Comparison of ENCODE assay signal across 9 mouse cellular contexts in genomic region chr2:33165229-33165628, GRCm38 (mm10). TPM values are rescaled to one million over a fixed set of nuclear protein-coding genes. Genes with fewer than 3 reads are reported as not detected.
DNase-seq lines count a peak whose midpoint lies in the region; ATAC-seq and TF ChIP-seq lines count a peak whose summit lies in the region.
"Had no signal": no experiment of that assay in that cellular context is flagged by ENCODE, and none has a peak within 500 bp of the region (broad histone marks: within the 10 kb centered on the region; RNA-seq: fewer than 3 reads in every experiment).

No protein-coding gene starts in this region.

- H3K4me3 ChIP-seq in forebrain, embryonic 15.5 days, result no peak overlapping the region
- H3K4me3 ChIP-seq in forebrain, embryonic 16.5 days (replicated peaks; ENCODE audit: low read length), result no peak overlapping the region
- peak overlapping the region; percentile 60 for H3K4me3 ChIP-seq in testis, adult 2 months (ENCODE audit: control insufficient read depth, low read depth, low read length)
- H3K4me3 ChIP-seq in stomach, postnatal 0 days (ENCODE audit: low read depth, low read length), result no peak overlapping the region
- H3K4me3 ChIP-seq: heart, adult 2 months had no signal

- no peak for TF ChIP-seq CTCF in testis, adult 2 months (IDR thresholded peaks at IDR 0.05; ENCODE audit: control insufficient read depth, insufficient read depth, insufficient replicate concordance, low read depth, low read length)
- no peak for TF ChIP-seq CTCF in stomach, postnatal 0 days (IDR thresholded peaks at IDR 0.05; ENCODE audit: low read depth)

- peaks cover 11% of the 10 kb centered on the region; the same call in 1 of the 2 replicates for H3K36me3 ChIP-seq in forebrain, embryonic 15.5 days
- peaks cover 3% of the 10 kb centered on the region; the same call in 1 of the 2 replicates for H3K36me3 ChIP-seq in forebrain, embryonic 16.5 days (ENCODE audit: control insufficient read depth, insufficient read depth)
- peaks cover 3% of the 10 kb centered on the region for H3K36me3 ChIP-seq in testis, adult 2 months (ENCODE audit: control insufficient read depth, insufficient read depth, low read length)
- no peaks in the 10 kb centered on the region for H3K36me3 ChIP-seq in stomach, postnatal 0 days (ENCODE audit: control insufficient read depth, insufficient read depth, low read length)

- H3K9ac ChIP-seq in forebrain, embryonic 15.5 days (replicated peaks), result no peak overlapping the region
- no peak overlapping the region for H3K9ac ChIP-seq in forebrain, embryonic 16.5 days (replicated peaks; ENCODE audit: low read depth, low read length)
- H3K9ac ChIP-seq in stomach, postnatal 0 days (ENCODE audit: low read length), result no peak overlapping the region

- no peaks in the 10 kb centered on the region for H3K27me3 ChIP-seq in forebrain, embryonic 15.5 days
- no peaks in the 10 kb centered on the region for H3K27me3 ChIP-seq in forebrain, embryonic 16.5 days (replicated peaks; ENCODE audit: control insufficient read depth, insufficient read depth, low read length)
- no peaks in the 10 kb centered on the region for H3K27me3 ChIP-seq in testis, adult 2 months (ENCODE audit: control insufficient read depth, insufficient read depth, low read length)
- no peaks in the 10 kb centered on the region for H3K27me3 ChIP-seq in stomach, postnatal 0 days (ENCODE audit: control insufficient read depth, insufficient read depth, low read length)

- no peak for ATAC-seq in forebrain, embryonic 15.5 days (replicated peaks)
- ATAC-seq in forebrain, embryonic 16.5 days, result no peak
- ATAC-seq in stomach, postnatal 0 days (ENCODE audit: low FRiP score, low TSS enrichment), result peak; percentile 16; the same call in 1 of the 2 replicates

- TF ChIP-seq EP300 in stomach, postnatal 0 days (optimal IDR thresholded peaks at IDR 0.05), result no peak

- no peaks in the 10 kb centered on the region for H3K9me3 ChIP-seq in forebrain, embryonic 15.5 days
- no peaks in the 10 kb centered on the region for H3K9me3 ChIP-seq in forebrain, embryonic 16.5 days (ENCODE audit: control insufficient read depth, low read length)
- no peaks in the 10 kb centered on the region for H3K9me3 ChIP-seq in stomach, postnatal 0 days (ENCODE audit: control insufficient read depth, low read length)

- peak overlapping the region; percentile 11 for H3K27ac ChIP-seq in forebrain, embryonic 15.5 days (replicated peaks)
- no peak overlapping the region for H3K27ac ChIP-seq in forebrain, embryonic 16.5 days (ENCODE audit: low read length)
- no peak overlapping the region for H3K27ac ChIP-seq in testis, adult 2 months (ENCODE audit: control insufficient read depth, insufficient read depth, low read depth, low read length)
- peak overlapping the region; percentile 61 for H3K27ac ChIP-seq in stomach, postnatal 0 days (replicated peaks)
- H3K27ac ChIP-seq: heart, adult 2 months had no signal

- TF ChIP-seq POLR2A in testis, adult 2 months (IDR thresholded peaks at IDR 0.05; ENCODE audit: control insufficient read depth, low read depth, low read length), result no peak

- DNase-seq in testis, postnatal 14 days (ENCODE audit: low spot score), result no peak
- peak; percentile 69 for DNase-seq in kidney, postnatal 14 days
- DNase-seq in stomach, postnatal 0 days (ENCODE audit: low spot score), result no peak
- no peak for DNase-seq in layer of hippocampus, postnatal 25 days (ENCODE audit: extremely low spot score in 1 of 2, low spot score in 1 of 2)
- no peak for DNase-seq in layer of hippocampus, adult 18-20 months (ENCODE audit: low spot score in 2 of 2)

- no peak overlapping the region for H3K4me2 ChIP-seq in forebrain, embryonic 15.5 days (replicated peaks)
- no peak overlapping the region for H3K4me2 ChIP-seq in forebrain, embryonic 16.5 days (ENCODE audit: low read length)
- no peak overlapping the region for H3K4me2 ChIP-seq in stomach, postnatal 0 days (replicated peaks; ENCODE audit: low read depth)

- WGBS in forebrain, embryonic 15.5 days, result 92% methylated on average over 4 of the region's 4 CpGs
- 86% methylated on average over 4 of the region's 4 CpGs for WGBS in forebrain, embryonic 16.5 days
- whole genome bisulfite sequencing in stomach, postnatal 0 days, result 67% methylated on average over 4 of the region's 4 CpGs

- no peaks in the 10 kb centered on the region for H3K4me1 ChIP-seq in forebrain, embryonic 15.5 days
- peaks cover 3% of the 10 kb centered on the region; the same call in 1 of the 2 replicates for H3K4me1 ChIP-seq in forebrain, embryonic 16.5 days (replicated peaks; ENCODE audit: control insufficient read depth, insufficient read depth, low read length)
- peaks cover 7% of the 10 kb centered on the region; the same call in 1 of the 2 replicates for H3K4me1 ChIP-seq in testis, adult 2 months (ENCODE audit: control insufficient read depth, insufficient read depth, low read length)
- peaks cover 4% of the 10 kb centered on the region; the same call in 1 of the 2 replicates for H3K4me1 ChIP-seq in stomach, postnatal 0 days (replicated peaks; ENCODE audit: control insufficient read depth, insufficient read depth)

RNA-seq across cellular contexts. Expression of gene Garnl3, which starts 33.8 kb away (rescaled TPM):
- polyA plus RNA-seq in forebrain, embryonic 15.5 days (2015; fragmentation: Nextera tagmentation; extraction: Ambion mirVana), result 21.6 and 28.1 TPM in 2 replicates
- polyA plus RNA-seq in forebrain, embryonic 16.5 days (2015; fragmentation: Nextera tagmentation; extraction: Ambion mirVana), result 26.2 and 34.5 TPM in 2 replicates
- polyA plus RNA-seq in testis, adult 2 months (2012; rRNA removed), result 46.5 and 54.3 TPM in 2 replicates
- 5.6 and 6.7 TPM in 2 replicates for polyA plus RNA-seq in stomach, postnatal 0 days (2015; fragmentation: Nextera tagmentation; extraction: Ambion mirVana)
- total RNA-seq in layer of hippocampus, postnatal 25 days (2021), result 10 to 100 TPM; 37.5 to 44.8 TPM
- 10 to 100 TPM; 28.7 to 37.6 TPM for total RNA-seq in layer of hippocampus, adult 18-20 months (2021)

RNA-seq across cellular contexts. Expression of gene Angptl2, which starts 50.6 kb away (rescaled TPM):
- 10.0 and 10.8 TPM in 2 replicates for polyA plus RNA-seq in forebrain, embryonic 15.5 days (2015; fragmentation: Nextera tagmentation; extraction: Ambion mirVana)
- 12.0 and 14.3 TPM in 2 replicates for polyA plus RNA-seq in forebrain, embryonic 16.5 days (2015; fragmentation: Nextera tagmentation; extraction: Ambion mirVana)
- polyA plus RNA-seq in testis, adult 2 months (2012; rRNA removed), result 3.1 and 4.5 TPM in 2 replicates
- polyA plus RNA-seq in stomach, postnatal 0 days (2015; fragmentation: Nextera tagmentation; extraction: Ambion mirVana), result 35.3 and 37.3 TPM in 2 replicates
- total RNA-seq in layer of hippocampus, postnatal 25 days (2021), result 1 to 10 TPM; 1.3 to 1.8 TPM
- 1 to 10 TPM in 1 of 2 experiments, under 1 TPM in 1; 0.94 to 1.5 TPM for total RNA-seq in layer of hippocampus, adult 18-20 months (2021)

Comparison
In these comparisons a context has a peak if more than half of its experiments do, and no peak if none do; other contexts are left out.
1. H3K27ac ChIP-seq: peak in forebrain, embryonic 15.5 days (single experiment) and stomach, postnatal 0 days (single experiment); none in forebrain, embryonic 16.5 days (single experiment) and testis, adult 2 months (single experiment).